Mouse (Mus musculus): ENCODE measurements around the gene Ccdc103.

DNA sequence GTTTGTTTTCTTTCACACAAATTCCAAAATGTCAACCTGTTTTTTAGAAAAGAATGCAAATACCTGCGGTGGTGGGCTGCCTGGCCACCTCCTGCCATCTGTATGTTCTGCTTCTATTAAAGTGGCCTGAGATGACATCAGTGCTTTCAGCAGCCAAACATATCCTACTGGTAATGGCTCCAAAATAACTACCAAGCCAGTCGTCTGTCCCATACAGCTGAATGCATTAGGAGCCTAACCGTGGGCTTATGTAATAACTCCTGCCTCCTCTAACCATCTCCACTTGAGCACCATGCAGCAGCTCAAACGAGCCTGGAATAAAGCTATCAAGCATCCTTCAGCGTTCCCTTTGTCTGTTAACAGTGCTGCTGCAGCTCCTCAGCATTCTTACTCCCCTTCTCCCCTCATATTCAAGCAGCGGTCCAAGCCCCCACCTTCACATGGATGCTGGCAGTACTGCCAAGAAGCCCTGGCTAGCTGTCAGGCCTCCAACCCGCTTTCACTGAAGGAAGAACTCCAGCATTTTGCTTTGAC is 6.1 kb upstream of the Ccdc103 start:
- TF ChIP-seq CTCF (IDR thresholded peaks at IDR 0.05; ENCODE audit: insufficient read depth, low read length) (no peak), POLR2A (IDR thresholded peaks at IDR 0.05; ENCODE audit: borderline replicate concordance, extremely low read depth, low read depth, low read length) (no peak)

All from lung, adult 2 months (tissue).